Mouse (Mus musculus) ES-Bruce4 (cell line): ENCODE measurements at regions not wholly inside any gene's neighbourhood (a gene's known extent, or its start where the extent isn't known, plus 50 kb on each side); places are given as distances from the start of the nearest gene placed in this dataset.

Source experiments
- H3K27ac ChIP-seq: 2 replicates; pipeline ENCODE4 v1.5.1; 2012; ENCODE audit warnings: low read length, inconsistent platforms; ENCODE audit not compliant: insufficient read depth
- H3K27me3 ChIP-seq: 2 replicates; pipeline ENCODE4 v1.6.1; 2012; ENCODE audit warnings: mild to moderate bottlenecking, low read length, inconsistent platforms; ENCODE audit not compliant: control insufficient read depth, poor library complexity, insufficient read depth, severe bottlenecking
- H3K36me3 ChIP-seq: 2 replicates; pipeline ENCODE4 v1.6.1; 2012; ENCODE audit warnings: inconsistent platforms, mild to moderate bottlenecking, low read length, moderate library complexity; ENCODE audit not compliant: control insufficient read depth, poor library complexity, insufficient read depth, severe bottlenecking
- H3K4me1 ChIP-seq: one replicate; pipeline ENCODE4 v1.8.1; 2011; ENCODE audit warnings: low read length; ENCODE audit not compliant: control insufficient read depth, insufficient read depth
- H3K4me3 ChIP-seq: 2 replicates; pipeline ENCODE4 v1.5.1; 2011; ENCODE audit warnings: low read depth, mild to moderate bottlenecking, low read length
- H3K9ac ChIP-seq: 2 replicates; pipeline ENCODE4 v1.6.1; 2012; ENCODE audit warnings: low read depth, mild to moderate bottlenecking, inconsistent platforms; ENCODE audit not compliant: poor library complexity, severe bottlenecking
- H3K9me3 ChIP-seq: replicated peaks from 2 replicates; pipeline ENCODE4 v1.6.1; 2012; ENCODE audit warnings: mild to moderate bottlenecking, low read length, inconsistent platforms; ENCODE audit not compliant: control insufficient read depth, poor library complexity, insufficient read depth, severe bottlenecking
- CTCF ChIP-seq: IDR thresholded peaks from one replicate; pipeline ENCODE4 v1.8.1; 2011; ENCODE audit warnings: low read depth, low read length
- EP300 ChIP-seq: IDR thresholded peaks from 2 replicates; pipeline ENCODE4 v1.6.1; 2011; ENCODE audit warnings: low read depth, low read length; ENCODE audit not compliant: insufficient read depth
- POLR2A ChIP-seq: IDR thresholded peaks from one replicate; pipeline ENCODE4 v1.8.1; 2011; ENCODE audit warnings: low read length; ENCODE audit not compliant: insufficient read depth

DNA sequence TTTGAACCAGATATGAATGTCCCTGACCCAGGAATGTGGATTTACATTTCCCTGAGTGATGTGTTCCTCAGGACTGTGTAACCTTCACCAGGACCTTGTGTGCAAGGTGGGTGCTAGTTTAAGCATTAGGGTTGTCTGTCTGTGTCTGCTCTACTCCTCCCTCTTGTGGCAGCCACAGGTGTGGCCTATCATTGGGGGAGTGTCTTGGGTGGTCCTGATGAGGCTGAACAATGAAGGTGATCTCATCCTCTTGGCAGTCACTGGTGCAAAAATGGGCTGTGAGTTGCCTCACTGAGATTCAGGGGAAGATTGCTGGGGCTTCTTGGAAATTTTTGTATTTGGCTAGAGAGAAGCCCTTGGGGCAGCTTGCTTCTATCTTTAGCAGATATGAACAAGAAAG is 179.4 kb upstream of the Ube2e1 start:
- no peak overlapping the region for H3K27ac ChIP-seq
- H3K36me3 ChIP-seq = no peaks in the 10 kb centered on the region
- H3K4me1 ChIP-seq = no peaks in the 10 kb centered on the region
- H3K27me3 ChIP-seq = no peaks in the 10 kb centered on the region
- H3K9me3 ChIP-seq = no peaks in the 10 kb centered on the region
- no peak overlapping the region for H3K4me3 ChIP-seq
- TF ChIP-seq CTCF (peak; percentile 65), POLR2A (no peak), EP300 (no peak)
- H3K9ac ChIP-seq = no peak overlapping the region

DNA sequence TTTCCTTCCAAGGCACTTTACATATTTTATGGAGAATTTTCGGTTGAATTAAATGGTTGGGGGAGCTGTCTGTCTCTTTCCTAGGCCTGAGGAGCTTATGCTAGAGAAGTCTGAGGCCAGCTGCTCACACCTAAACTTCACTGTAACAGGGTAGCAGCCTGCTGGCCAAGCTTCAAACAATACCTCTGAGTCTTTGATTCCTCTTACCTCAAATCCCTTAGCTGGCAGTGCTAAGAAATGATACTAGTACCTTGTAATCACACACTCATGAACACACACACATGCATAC is 176.6 kb upstream of the Ube2e1 start:
- Histone ChIP-seq H3K4me3 (no peak overlapping the region), H3K9ac (no peak overlapping the region), H3K36me3 (no peaks in the 10 kb centered on the region), H3K27me3 (no peaks in the 10 kb centered on the region), H3K27ac (no peak overlapping the region), H3K9me3 (no peaks in the 10 kb centered on the region), H3K4me1 (no peaks in the 10 kb centered on the region)
- no peak for TF ChIP-seq CTCF
- TF ChIP-seq EP300 = no peak

DNA sequence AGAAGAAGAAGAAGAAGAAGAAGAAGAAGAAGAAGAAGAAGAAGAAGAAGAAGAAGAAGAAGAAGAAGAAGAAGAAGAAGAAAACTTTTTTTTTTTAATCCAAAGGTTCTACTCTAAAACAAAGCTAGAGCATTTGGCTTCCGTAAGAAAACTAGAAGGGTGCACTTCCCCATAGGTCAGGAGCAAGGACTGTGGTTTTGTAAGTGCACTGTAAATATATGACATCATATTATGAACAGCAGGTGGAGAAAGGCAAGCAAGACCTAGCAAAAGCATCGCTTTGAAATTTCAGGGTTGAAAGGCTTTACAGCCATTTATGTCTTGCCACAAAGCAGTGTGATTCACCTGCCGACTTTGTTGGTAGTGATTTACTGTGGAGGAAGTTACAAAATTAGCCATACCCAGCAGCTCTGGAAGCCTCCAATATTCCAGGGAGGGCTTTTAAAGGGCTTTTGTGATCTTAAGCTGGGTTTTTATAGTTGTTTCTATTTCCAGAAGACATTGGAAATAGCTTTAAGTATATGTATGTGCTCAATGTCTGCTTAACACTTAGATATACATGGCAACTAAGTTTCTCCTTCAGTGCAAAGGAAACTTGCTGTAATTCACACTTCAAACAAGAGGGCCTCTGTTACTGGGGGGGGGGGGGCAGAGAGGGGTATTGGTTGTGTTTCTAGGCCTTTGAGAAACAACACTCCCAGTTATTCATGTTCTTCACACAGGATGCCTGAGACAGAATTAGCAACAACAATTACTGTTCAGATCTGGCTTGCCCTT is 176.1 kb upstream of the Ube2e1 start:
- Histone ChIP-seq H3K27me3 (no peaks in the 10 kb centered on the region), H3K27ac (no peak overlapping the region), H3K9me3 (no peaks in the 10 kb centered on the region), H3K4me1 (no peaks in the 10 kb centered on the region), H3K36me3 (no peaks in the 10 kb centered on the region), H3K4me3 (no peak overlapping the region), H3K9ac (no peak overlapping the region)
- TF ChIP-seq CTCF (no peak), POLR2A (no peak), EP300 (no peak)

DNA sequence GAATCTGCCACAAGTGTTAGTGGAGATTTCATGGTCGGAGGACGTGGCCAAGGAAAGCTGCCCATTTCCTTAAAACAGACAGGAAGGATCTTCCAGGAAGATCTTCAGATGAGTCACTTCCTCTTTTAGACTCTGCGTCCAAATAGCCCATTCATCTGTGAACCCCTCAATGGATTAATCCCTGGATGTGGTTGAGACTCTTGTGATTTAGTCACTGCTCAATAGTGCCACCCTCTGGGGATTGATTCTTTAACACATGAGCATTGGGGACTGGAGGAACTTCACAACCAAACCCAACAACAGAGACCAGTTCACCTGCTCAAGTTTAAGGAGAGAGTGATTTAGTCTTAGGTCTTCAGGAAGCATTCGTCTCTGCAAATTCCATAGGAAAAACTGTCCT is 174.5 kb upstream of the Ube2e1 start:
- no peak overlapping the region for H3K4me3 ChIP-seq
- H3K27ac ChIP-seq = no peak overlapping the region
- TF ChIP-seq EP300 (no peak), CTCF (no peak), POLR2A (no peak)

DNA sequence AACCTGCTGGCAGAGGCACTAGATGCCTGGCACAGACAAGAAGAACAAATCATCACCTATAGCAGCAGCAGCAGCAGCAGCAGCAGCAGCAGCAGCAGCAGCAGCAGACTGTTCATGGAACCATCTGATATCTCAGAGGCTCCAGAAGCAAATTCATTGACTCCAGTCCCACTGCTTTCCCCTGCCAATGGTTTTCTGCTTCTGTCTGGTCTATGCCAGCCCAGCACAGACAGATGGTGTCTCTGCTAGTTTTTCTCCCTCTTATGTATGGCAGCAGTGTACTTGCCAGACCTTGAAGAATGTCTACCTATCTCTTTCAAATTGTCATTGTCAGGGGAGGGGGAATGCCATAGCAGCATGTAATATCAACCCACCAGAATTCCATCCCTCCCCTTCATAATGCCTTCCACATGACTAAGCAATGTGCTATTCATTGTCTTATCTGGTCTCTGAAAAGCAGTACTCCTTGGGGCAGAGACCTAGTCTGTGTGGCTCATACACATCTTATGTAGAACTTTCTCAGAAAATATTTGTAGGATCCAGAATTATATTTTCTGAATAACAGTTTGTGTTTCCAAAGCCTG is 168.7 kb upstream of the Ube2e1 start:
- TF ChIP-seq EP300 (no peak), POLR2A (no peak), CTCF (no peak)
- Histone ChIP-seq H3K9me3 (no peaks in the 10 kb centered on the region), H3K27me3 (no peaks in the 10 kb centered on the region), H3K4me1 (no peaks in the 10 kb centered on the region), H3K4me3 (no peak overlapping the region), H3K27ac (no peak overlapping the region), H3K36me3 (no peaks in the 10 kb centered on the region), H3K9ac (no peak overlapping the region)

More for the DNA sequence above, 174.5 kb upstream of the Ube2e1 start:
- Histone ChIP-seq H3K27me3 (no peaks in the 10 kb centered on the region), H3K36me3 (no peaks in the 10 kb centered on the region), H3K4me1 (no peaks in the 10 kb centered on the region), H3K9ac (no peak overlapping the region), H3K9me3 (no peaks in the 10 kb centered on the region)

DNA sequence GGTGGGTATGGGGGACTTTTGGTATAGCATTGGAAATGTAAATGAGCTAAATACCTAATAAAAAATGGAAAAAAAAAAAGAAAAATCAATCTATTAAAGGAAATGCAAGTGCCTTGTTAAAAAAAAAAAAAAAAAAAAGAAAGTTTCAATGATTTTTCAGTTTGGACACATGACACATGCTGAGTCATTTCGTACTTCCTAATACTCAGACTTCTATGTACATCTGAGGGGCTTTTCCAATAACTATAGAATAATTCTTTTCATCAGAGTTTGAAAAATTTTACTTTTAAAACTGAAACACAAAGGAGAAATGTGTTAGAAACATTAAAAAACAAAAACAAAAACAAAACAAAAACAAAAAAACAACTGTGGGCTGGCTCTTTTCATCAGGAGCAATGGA is 162.4 kb upstream of the Ube2e1 start:
- TF ChIP-seq EP300 (no peak), POLR2A (no peak), CTCF (no peak)
- no peak overlapping the region for H3K4me3 ChIP-seq
- no peaks in the 10 kb centered on the region for H3K36me3 ChIP-seq
- H3K9me3 ChIP-seq = no peaks in the 10 kb centered on the region
- no peak overlapping the region for H3K27ac ChIP-seq
- H3K27me3 ChIP-seq = no peaks in the 10 kb centered on the region
- H3K4me1 ChIP-seq = no peaks in the 10 kb centered on the region
- no peak overlapping the region for H3K9ac ChIP-seq
